Mouse (Mus musculus): ENCODE results near the gene Rpl13a. TPM values are rescaled to one million over a fixed set of nuclear protein-coding genes. Genes with fewer than 3 reads are reported as not detected.
"Not testable (repeated sequence)": the region's sequence is repeated elsewhere in the genome, so short reads cannot be mapped to it uniquely, and the experiment has no call there.

The Rpl13a gene
- polyA plus RNA-seq, 1 experiment from 2014 or later: 722 TPM

DNA sequence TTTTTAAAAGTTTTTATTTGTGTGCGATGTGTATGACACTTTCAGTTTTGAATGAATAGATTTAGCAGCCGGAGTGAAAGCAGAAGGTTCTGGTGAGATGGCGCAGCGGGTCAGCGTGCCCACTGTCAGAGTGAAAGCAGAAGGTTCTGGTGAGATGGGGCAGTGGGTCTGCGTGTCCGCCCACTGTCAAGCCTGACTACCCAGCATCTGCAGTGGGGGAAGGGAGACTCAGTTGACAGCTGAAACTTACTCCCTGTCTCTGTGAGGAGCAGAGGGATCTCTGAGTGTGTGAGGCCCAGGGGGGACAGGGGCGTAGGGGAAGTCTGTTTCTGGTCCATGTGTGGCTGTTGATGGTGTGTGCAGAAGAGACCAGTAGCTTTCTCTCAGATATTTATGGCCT, 11.0 kb downstream of the Rpl13a start:
- Histone ChIP-seq H3K36me3 (ENCODE audit: control insufficient read depth, insufficient read depth) (peaks cover 21% of the 10 kb centered on the region), H3K27ac (ENCODE audit: low read length) (no peak overlapping the region), H3K4me3 (replicated peaks; ENCODE audit: low read length) (no peak overlapping the region), H3K9me3 (ENCODE audit: control insufficient read depth, low read length) (no peaks in the 10 kb centered on the region), H3K4me2 (ENCODE audit: low read length) (no peak overlapping the region), H3K4me1 (replicated peaks; ENCODE audit: control insufficient read depth, insufficient read depth, low read length) (peaks cover 8% of the 10 kb centered on the region), H3K27me3 (replicated peaks; ENCODE audit: control insufficient read depth, insufficient read depth, low read length) (no peaks in the 10 kb centered on the region), H3K9ac (replicated peaks; ENCODE audit: low read depth, low read length) (no peak overlapping the region)
- ATAC-seq: no peak
- 87% methylated on average over 8 of the region's 8 CpGs for WGBS

DNA sequence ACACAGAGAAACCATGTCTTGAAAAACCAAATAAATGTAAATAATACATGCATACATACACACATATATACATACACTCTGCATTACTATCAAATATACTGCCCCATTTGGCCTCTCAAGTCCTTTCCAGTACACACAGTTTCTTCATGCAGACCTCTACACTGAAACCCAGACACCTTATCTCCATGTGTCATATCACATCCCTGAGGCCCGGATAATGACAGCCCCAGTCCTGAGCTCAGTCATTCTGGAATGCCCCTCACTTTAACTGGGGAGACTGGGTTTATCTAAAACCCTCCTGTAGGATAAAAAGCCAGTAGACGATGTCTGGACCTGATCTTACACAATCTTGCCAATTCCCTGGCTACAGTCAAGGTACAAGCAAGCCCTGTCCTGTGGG, 15.1 kb downstream of the Rpl13a start:
- 87% methylated on average over 2 of the region's 2 CpGs for WGBS

DNA sequence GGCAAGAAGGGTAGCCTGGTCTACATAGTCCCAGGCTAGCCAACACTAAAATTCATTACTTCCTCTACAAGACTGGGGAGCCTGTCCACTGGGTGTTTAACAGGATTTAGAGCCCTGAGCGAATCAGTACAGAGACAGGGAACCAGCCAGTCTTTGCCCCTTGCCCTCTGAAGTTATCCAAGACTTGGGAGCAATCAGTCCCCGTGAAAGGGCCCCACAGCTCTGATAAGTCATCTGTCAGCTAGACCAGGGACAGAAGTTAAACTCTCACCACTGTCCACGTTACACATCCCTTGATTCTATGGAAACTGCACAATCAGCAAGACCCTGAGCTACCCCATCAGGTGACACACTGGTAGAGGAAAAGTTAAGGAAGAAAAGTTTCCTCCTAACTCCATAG, 16.0 kb downstream of the Rpl13a start:
- Histone ChIP-seq H3K9ac (replicated peaks; ENCODE audit: low read depth, low read length) (no peak overlapping the region), H3K4me1 (replicated peaks; ENCODE audit: control insufficient read depth, insufficient read depth, low read length) (no peaks in the 10 kb centered on the region), H3K27me3 (replicated peaks; ENCODE audit: control insufficient read depth, insufficient read depth, low read length) (no peaks in the 10 kb centered on the region), H3K27ac (ENCODE audit: low read length) (no peak overlapping the region), H3K4me2 (ENCODE audit: low read length) (no peak overlapping the region), H3K4me3 (replicated peaks; ENCODE audit: low read length) (no peak overlapping the region), H3K9me3 (ENCODE audit: control insufficient read depth, low read length) (no peaks in the 10 kb centered on the region), H3K36me3 (ENCODE audit: control insufficient read depth, insufficient read depth) (no peaks in the 10 kb centered on the region)
- 81% methylated on average over 3 of the region's 3 CpGs for WGBS
- no peak for ATAC-seq

More for the DNA sequence above, 15.1 kb downstream of the Rpl13a start:
- no peaks in the 10 kb centered on the region for H3K9me3 ChIP-seq (ENCODE audit: control insufficient read depth, low read length)
- no peak overlapping the region for H3K4me3 ChIP-seq (replicated peaks; ENCODE audit: low read length)
- H3K27ac ChIP-seq (ENCODE audit: low read length): no peak overlapping the region
- ATAC-seq: no peak
- H3K27me3 ChIP-seq (replicated peaks; ENCODE audit: control insufficient read depth, insufficient read depth, low read length): no peaks in the 10 kb centered on the region
- no peaks in the 10 kb centered on the region for H3K4me1 ChIP-seq (replicated peaks; ENCODE audit: control insufficient read depth, insufficient read depth, low read length)
- H3K4me2 ChIP-seq (ENCODE audit: low read length): no peak overlapping the region
- H3K36me3 ChIP-seq (ENCODE audit: control insufficient read depth, insufficient read depth): no peaks in the 10 kb centered on the region; the same call in 1 of the 2 replicates
- no peak overlapping the region for H3K9ac ChIP-seq (replicated peaks; ENCODE audit: low read depth, low read length)

DNA sequence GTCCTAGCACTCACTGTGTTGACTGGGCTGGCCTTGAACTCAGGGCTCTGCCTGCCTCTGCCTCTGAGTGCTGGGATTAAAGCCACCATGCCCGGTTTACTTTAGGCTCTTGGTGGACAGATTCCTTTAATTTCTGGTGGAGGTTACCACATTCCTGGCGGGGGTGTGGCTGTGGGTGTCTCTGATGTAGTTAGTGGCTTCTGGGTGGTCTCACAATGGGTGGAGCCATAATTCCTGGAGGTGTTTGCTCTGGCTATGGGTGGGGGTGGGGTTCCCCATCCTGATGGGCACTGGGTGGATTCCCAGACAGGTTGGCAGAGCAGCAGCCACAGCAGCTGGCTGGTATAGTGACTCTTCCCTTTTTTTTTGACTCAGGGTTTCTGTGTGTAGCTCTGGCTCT, 16.6 kb downstream of the Rpl13a start:
- ATAC-seq: no peak
- Histone ChIP-seq H3K4me2 (ENCODE audit: low read length) (no peak overlapping the region), H3K27me3 (replicated peaks; ENCODE audit: control insufficient read depth, insufficient read depth, low read length) (no peaks in the 10 kb centered on the region), H3K27ac (ENCODE audit: low read length) (no peak overlapping the region), H3K4me1 (replicated peaks; ENCODE audit: control insufficient read depth, insufficient read depth, low read length) (no peaks in the 10 kb centered on the region), H3K4me3 (replicated peaks; ENCODE audit: low read length) (no peak overlapping the region), H3K36me3 (ENCODE audit: control insufficient read depth, insufficient read depth) (no peaks in the 10 kb centered on the region), H3K9me3 (ENCODE audit: control insufficient read depth, low read length) (no peaks in the 10 kb centered on the region), H3K9ac (replicated peaks; ENCODE audit: low read depth, low read length) (no peak overlapping the region)
- WGBS: 69% methylated on average over 2 of the region's 2 CpGs

DNA sequence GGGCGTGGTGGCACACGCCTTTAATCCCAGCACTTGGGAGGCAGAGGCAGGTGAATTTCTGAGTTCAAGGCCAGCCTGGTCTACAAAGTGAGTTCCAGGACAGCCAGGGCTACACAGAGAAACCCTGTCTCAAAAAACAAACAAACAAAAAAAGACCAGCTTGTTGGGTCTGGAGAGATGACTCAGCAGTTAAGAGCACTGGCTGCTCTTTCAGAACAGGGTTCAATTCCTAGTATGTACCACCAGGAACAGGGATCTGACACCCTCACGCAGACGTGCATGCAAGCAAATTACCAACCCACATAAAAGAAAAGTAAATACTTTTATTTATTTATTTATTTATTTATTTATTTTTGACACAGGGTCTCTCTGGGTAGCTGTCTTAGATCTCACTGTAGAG, 18.5 kb downstream of the Rpl13a start:
- not testable (repeated sequence) for H3K9me3 ChIP-seq (ENCODE audit: control insufficient read depth, low read length); H3K4me3 ChIP-seq (replicated peaks; ENCODE audit: low read length); H3K9ac ChIP-seq (replicated peaks; ENCODE audit: low read depth, low read length); H3K4me2 ChIP-seq (ENCODE audit: low read length); H3K4me1 ChIP-seq (replicated peaks; ENCODE audit: control insufficient read depth, insufficient read depth, low read length); H3K27ac ChIP-seq (ENCODE audit: low read length); ATAC-seq; H3K36me3 ChIP-seq (ENCODE audit: control insufficient read depth, insufficient read depth); H3K27me3 ChIP-seq (replicated peaks; ENCODE audit: control insufficient read depth, insufficient read depth, low read length)
- 89% methylated on average over 4 of the region's 4 CpGs for WGBS

- no peak overlapping the region for H3K9ac ChIP-seq (replicated peaks; ENCODE audit: low read depth, low read length)
- no peaks in the 10 kb centered on the region for H3K4me1 ChIP-seq (replicated peaks; ENCODE audit: control insufficient read depth, insufficient read depth, low read length)
- H3K9me3 ChIP-seq (ENCODE audit: control insufficient read depth, low read length): no peaks in the 10 kb centered on the region
- H3K27ac ChIP-seq (ENCODE audit: low read length): no peak overlapping the region
- no peaks in the 10 kb centered on the region for H3K36me3 ChIP-seq (ENCODE audit: control insufficient read depth, insufficient read depth)
- no peak for ATAC-seq
- H3K4me3 ChIP-seq (replicated peaks; ENCODE audit: low read length): no peak overlapping the region
- no peaks in the 10 kb centered on the region for H3K27me3 ChIP-seq (replicated peaks; ENCODE audit: control insufficient read depth, insufficient read depth, low read length)
- 56% methylated on average over 5 of the region's 5 CpGs for WGBS
- H3K4me2 ChIP-seq (ENCODE audit: low read length): no peak overlapping the region
Measured at GRCm38 (mm10) chr7:45107052-45107645, 21.4 kb downstream of the Rpl13a start.

- Histone ChIP-seq H3K36me3 (ENCODE audit: control insufficient read depth, insufficient read depth) (no peaks in the 10 kb centered on the region), H3K9ac (replicated peaks; ENCODE audit: low read depth, low read length) (no peak overlapping the region), H3K4me1 (replicated peaks; ENCODE audit: control insufficient read depth, insufficient read depth, low read length) (no peaks in the 10 kb centered on the region), H3K9me3 (ENCODE audit: control insufficient read depth, low read length) (no peaks in the 10 kb centered on the region), H3K4me2 (ENCODE audit: low read length) (no peak overlapping the region), H3K4me3 (replicated peaks; ENCODE audit: low read length) (no peak overlapping the region), H3K27ac (ENCODE audit: low read length) (no peak overlapping the region), H3K27me3 (replicated peaks; ENCODE audit: control insufficient read depth, insufficient read depth, low read length) (no peaks in the 10 kb centered on the region)
- no peak for ATAC-seq
- 31% methylated on average over 6 of the region's 6 CpGs for WGBS
Measured at GRCm38 (mm10) chr7:45106441-45106840, 22.1 kb downstream of the Rpl13a start.

DNA sequence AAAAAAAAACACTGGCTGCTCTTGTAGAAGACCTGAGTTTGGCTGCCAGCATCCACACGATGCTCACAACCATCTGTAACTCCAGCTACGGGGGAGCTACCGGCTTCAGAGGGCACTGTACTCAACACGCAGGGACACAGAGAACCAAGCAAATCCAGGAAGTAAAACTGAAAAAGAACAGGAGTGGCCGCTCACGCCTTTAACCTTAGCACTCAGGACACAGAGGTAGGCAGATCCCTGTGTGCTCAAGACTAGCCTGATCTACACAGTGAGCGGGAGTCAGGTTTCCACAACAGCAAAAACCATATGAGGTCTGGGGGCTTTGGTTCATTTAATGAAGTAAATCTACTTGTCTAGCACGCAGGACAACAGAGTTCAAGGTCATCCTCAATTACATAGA, 23.1 kb downstream of the Rpl13a start:
- Histone ChIP-seq H3K36me3 (ENCODE audit: control insufficient read depth, insufficient read depth) (no peaks in the 10 kb centered on the region), H3K9ac (replicated peaks; ENCODE audit: low read depth, low read length) (no peak overlapping the region), H3K9me3 (ENCODE audit: control insufficient read depth, low read length) (no peaks in the 10 kb centered on the region), H3K4me3 (replicated peaks; ENCODE audit: low read length) (no peak overlapping the region), H3K27ac (ENCODE audit: low read length) (no peak overlapping the region), H3K27me3 (replicated peaks; ENCODE audit: control insufficient read depth, insufficient read depth, low read length) (no peaks in the 10 kb centered on the region), H3K4me2 (ENCODE audit: low read length) (no peak overlapping the region), H3K4me1 (replicated peaks; ENCODE audit: control insufficient read depth, insufficient read depth, low read length) (no peaks in the 10 kb centered on the region)
- ATAC-seq: no peak
- 80% methylated on average over 8 of the region's 8 CpGs for WGBS

- WGBS: 84% methylated on average over 5 of the region's 5 CpGs
- no peak for ATAC-seq
Measured at GRCm38 (mm10) chr7:45104941-45105340, 23.6 kb downstream of the Rpl13a start.

GRCm38 (mm10) chr7:45103652-45104180, 24.8 kb downstream of the Rpl13a start, which contains the start of gene Fcgrt:
TSS of gene Fcgrt (minus strand) at chr7:45103851.
- Histone ChIP-seq H3K4me3 (replicated peaks; ENCODE audit: low read length) (no peak within 1 kb of the TSS), H3K4me2 (ENCODE audit: low read length) (no peak within 1 kb of the TSS), H3K27me3 (replicated peaks; ENCODE audit: control insufficient read depth, insufficient read depth, low read length) (no peaks in the 10 kb centered on the region), H3K9me3 (ENCODE audit: control insufficient read depth, low read length) (no peaks in the 10 kb centered on the region), H3K27ac (ENCODE audit: low read length) (no peak within 1 kb of the TSS), H3K36me3 (ENCODE audit: control insufficient read depth, insufficient read depth) (no peaks in the 10 kb centered on the region), H3K9ac (replicated peaks; ENCODE audit: low read depth, low read length) (no peak within 1 kb of the TSS), H3K4me1 (replicated peaks; ENCODE audit: control insufficient read depth, insufficient read depth, low read length) (no peaks in the 10 kb centered on the region)
- ATAC-seq: no peak
- 75% methylated on average over 7 of the region's 7 CpGs for WGBS

More at GRCm38 (mm10) chr7:45104941-45105340, 23.6 kb downstream of the Rpl13a start:
- no peaks in the 10 kb centered on the region for H3K27me3 ChIP-seq (replicated peaks; ENCODE audit: control insufficient read depth, insufficient read depth, low read length)
- no peaks in the 10 kb centered on the region for H3K9me3 ChIP-seq (ENCODE audit: control insufficient read depth, low read length)
- no peaks in the 10 kb centered on the region for H3K4me1 ChIP-seq (replicated peaks; ENCODE audit: control insufficient read depth, insufficient read depth, low read length)
- H3K4me2 ChIP-seq (ENCODE audit: low read length): no peak overlapping the region
- H3K9ac ChIP-seq (replicated peaks; ENCODE audit: low read depth, low read length): no peak overlapping the region
- H3K27ac ChIP-seq (ENCODE audit: low read length): no peak overlapping the region
- H3K36me3 ChIP-seq (ENCODE audit: control insufficient read depth, insufficient read depth): no peaks in the 10 kb centered on the region
- H3K4me3 ChIP-seq (replicated peaks; ENCODE audit: low read length): no peak overlapping the region

All from forebrain, embryonic 16.5 days (tissue).